Mouse (Mus musculus): ENCODE results near the gene Olfr1396. TPM values are rescaled to one million over a fixed set of nuclear protein-coding genes. Genes with fewer than 3 reads are reported as not detected.
A peak's percentile ranks its signal among the peaks of the same experiment; 100 is the strongest.
"Not testable (repeated sequence)": the region's sequence is repeated elsewhere in the genome, so short reads cannot be mapped to it uniquely, and the experiment has no call there.

Gene Olfr1396
- polyA plus RNA-seq, 1 experiment from 2014 or later: not detected

GRCm38 (mm10) chr11:49076001-49076757 lies 38.5 kb downstream of the Olfr1396 start, which contains the start of gene Ifi47:
TSS of gene Ifi47 (plus strand) at chr11:49076587.
- H3K4me3 ChIP-seq; H3K27me3 ChIP-seq (replicated peaks); H3K9me3 ChIP-seq (replicated peaks); H3K9ac ChIP-seq; H3K36me3 ChIP-seq: not testable (repeated sequence)
- ATAC-seq: 0 out of 2 replicates have a peak, but pooled peaks have one; percentile 37
- H3K27ac ChIP-seq: peak within 1 kb of the TSS; percentile 63
- WGBS (ENCODE audit: insufficient replicate concordance): 27% methylated on average over 6 of the region's 6 CpGs
- H3K4me1 ChIP-seq: peaks cover 21% of the 10 kb centered on the region
- peak within 1 kb of the TSS; percentile 20; the same call in 1 of the 2 replicates for H3K4me2 ChIP-seq

- Histone ChIP-seq H3K27ac (no peak overlapping the region), H3K4me3 (no peak overlapping the region), H3K9me3 (replicated peaks) (no peaks in the 10 kb centered on the region), H3K27me3 (replicated peaks) (no peaks in the 10 kb centered on the region), H3K4me1 (0 out of 2 replicates have a peak, but pooled peaks cover 2% of the 10 kb centered on the region), H3K36me3 (no peaks in the 10 kb centered on the region), H3K4me2 (no peak overlapping the region), H3K9ac (no peak overlapping the region)
- WGBS (ENCODE audit: insufficient replicate concordance): 37% methylated on average over 1 of the region's 1 CpGs
- no peak for ATAC-seq
Measured at GRCm38 (mm10) chr11:49068358-49068757, 46.3 kb downstream of the Olfr1396 start.

GRCm38 (mm10) chr11:49063713-49064469 lies 50.8 kb downstream of the Olfr1396 start, which contains the start of gene Tgtp2:
TSS of gene Tgtp2 (minus strand) at chr11:49064206.
- H3K4me3 ChIP-seq; H3K9ac ChIP-seq; H3K4me2 ChIP-seq; H3K4me1 ChIP-seq; H3K36me3 ChIP-seq; ATAC-seq; H3K27me3 ChIP-seq (replicated peaks); H3K27ac ChIP-seq; H3K9me3 ChIP-seq (replicated peaks): not testable (repeated sequence)
- 56% methylated on average over 5 of the region's 5 CpGs for WGBS (ENCODE audit: insufficient replicate concordance)

GRCm38 (mm10) chr11:49061865-49062264 lies 52.8 kb downstream of the Olfr1396 start:
- not testable (repeated sequence) for H3K4me2 ChIP-seq; ATAC-seq; H3K4me1 ChIP-seq; H3K9ac ChIP-seq; H3K36me3 ChIP-seq; H3K4me3 ChIP-seq; H3K27me3 ChIP-seq (replicated peaks); H3K9me3 ChIP-seq (replicated peaks); H3K27ac ChIP-seq
- WGBS (ENCODE audit: insufficient replicate concordance): 72% methylated on average over 2 of the region's 2 CpGs

GRCm38 (mm10) chr11:49060061-49060460 lies 54.6 kb downstream of the Olfr1396 start:
- H3K4me2 ChIP-seq; H3K4me1 ChIP-seq; H3K27me3 ChIP-seq (replicated peaks); H3K36me3 ChIP-seq; H3K9me3 ChIP-seq (replicated peaks); H3K27ac ChIP-seq; ATAC-seq; H3K9ac ChIP-seq; H3K4me3 ChIP-seq: not testable (repeated sequence)
- WGBS (ENCODE audit: insufficient replicate concordance): 27% methylated on average over 2 of the region's 3 CpGs

Other genes starting within 250 kb of the Olfr1396 start
- 16.3 and 16.5 TPM in 2 replicates for gene Irgm1, start 243.2 kb downstream of the Olfr1396 start, polyA plus RNA-seq (2016; fragmentation: Nextera tagmentation; extraction: Ambion mirVana)
- gene Gm5431, start 212.7 kb downstream of the Olfr1396 start, polyA plus RNA-seq (2016; fragmentation: Nextera tagmentation; extraction: Ambion mirVana): 0.19 and 0.33 TPM in 2 replicates
- 1.2 and 2.2 TPM in 2 replicates for gene Psme2b, start 168.7 kb downstream of the Olfr1396 start, polyA plus RNA-seq (2016; fragmentation: Nextera tagmentation; extraction: Ambion mirVana)
- gene Olfr56, start 136.0 kb downstream of the Olfr1396 start, polyA plus RNA-seq (2016; fragmentation: Nextera tagmentation; extraction: Ambion mirVana): 0.07 TPM in 1 of 2 replicates, not detected in the other
- gene 9930111J21Rik1, start 135.5 kb downstream of the Olfr1396 start, polyA plus RNA-seq (2016; fragmentation: Nextera tagmentation; extraction: Ambion mirVana): 0.50 and 0.89 TPM in 2 replicates
- 0.02 TPM in 1 of 2 replicates, not detected in the other for gene Gm12185, start 122.6 kb downstream of the Olfr1396 start, polyA plus RNA-seq (2016; fragmentation: Nextera tagmentation; extraction: Ambion mirVana)
- gene Tgtp1, start 120.7 kb downstream of the Olfr1396 start, polyA plus RNA-seq (2016; fragmentation: Nextera tagmentation; extraction: Ambion mirVana): 0.07 and 0.11 TPM in 2 replicates
- 0.71 and 0.88 TPM in 2 replicates for gene 9930111J21Rik2, start 63.6 kb downstream of the Olfr1396 start, polyA plus RNA-seq (2016; fragmentation: Nextera tagmentation; extraction: Ambion mirVana)
- 0.12 and 0.15 TPM in 2 replicates for gene Tgtp2, start 50.7 kb downstream of the Olfr1396 start, polyA plus RNA-seq (2016; fragmentation: Nextera tagmentation; extraction: Ambion mirVana)
- 7.0 and 7.2 TPM in 2 replicates for gene Ifi47, start 38.3 kb downstream of the Olfr1396 start, polyA plus RNA-seq (2016; fragmentation: Nextera tagmentation; extraction: Ambion mirVana)
- gene Olfr1395, start 27.4 kb upstream of the Olfr1396 start, polyA plus RNA-seq (2016; fragmentation: Nextera tagmentation; extraction: Ambion mirVana): not detected in 2 replicates
- gene Olfr1394, start 39.5 kb upstream of the Olfr1396 start, polyA plus RNA-seq (2016; fragmentation: Nextera tagmentation; extraction: Ambion mirVana): not detected in 2 replicates
- 1.6 and 2.0 TPM in 2 replicates for gene Btnl9, start 72.3 kb upstream of the Olfr1396 start, polyA plus RNA-seq (2016; fragmentation: Nextera tagmentation; extraction: Ambion mirVana)
- gene Zfp62, start 88.4 kb upstream of the Olfr1396 start, polyA plus RNA-seq (2016; fragmentation: Nextera tagmentation; extraction: Ambion mirVana): 16.2 and 16.6 TPM in 2 replicates
- 35.4 and 35.7 TPM in 2 replicates for gene Mgat1, start 129.3 kb upstream of the Olfr1396 start, polyA plus RNA-seq (2016; fragmentation: Nextera tagmentation; extraction: Ambion mirVana)
- 0.05 and 0.10 TPM in 2 replicates for gene Olfr1393, start 163.4 kb upstream of the Olfr1396 start, polyA plus RNA-seq (2016; fragmentation: Nextera tagmentation; extraction: Ambion mirVana)
- gene Olfr1392, start 170.4 kb upstream of the Olfr1396 start, polyA plus RNA-seq (2016; fragmentation: Nextera tagmentation; extraction: Ambion mirVana): not detected in 2 replicates
- not detected in 2 replicates for gene Olfr10, start 189.9 kb upstream of the Olfr1396 start, polyA plus RNA-seq (2016; fragmentation: Nextera tagmentation; extraction: Ambion mirVana)
- gene Olfr1391, start 207.9 kb upstream of the Olfr1396 start, polyA plus RNA-seq (2016; fragmentation: Nextera tagmentation; extraction: Ambion mirVana): not detected in 2 replicates
- gene Olfr1390, start 220.3 kb upstream of the Olfr1396 start, polyA plus RNA-seq (2016; fragmentation: Nextera tagmentation; extraction: Ambion mirVana): not detected in 2 replicates